Mouse (Mus musculus): ENCODE measurements around the gene Hectd2.
A peak's percentile ranks its signal among the peaks of the same experiment; 100 is the strongest.

The Hectd2 gene

DNA sequence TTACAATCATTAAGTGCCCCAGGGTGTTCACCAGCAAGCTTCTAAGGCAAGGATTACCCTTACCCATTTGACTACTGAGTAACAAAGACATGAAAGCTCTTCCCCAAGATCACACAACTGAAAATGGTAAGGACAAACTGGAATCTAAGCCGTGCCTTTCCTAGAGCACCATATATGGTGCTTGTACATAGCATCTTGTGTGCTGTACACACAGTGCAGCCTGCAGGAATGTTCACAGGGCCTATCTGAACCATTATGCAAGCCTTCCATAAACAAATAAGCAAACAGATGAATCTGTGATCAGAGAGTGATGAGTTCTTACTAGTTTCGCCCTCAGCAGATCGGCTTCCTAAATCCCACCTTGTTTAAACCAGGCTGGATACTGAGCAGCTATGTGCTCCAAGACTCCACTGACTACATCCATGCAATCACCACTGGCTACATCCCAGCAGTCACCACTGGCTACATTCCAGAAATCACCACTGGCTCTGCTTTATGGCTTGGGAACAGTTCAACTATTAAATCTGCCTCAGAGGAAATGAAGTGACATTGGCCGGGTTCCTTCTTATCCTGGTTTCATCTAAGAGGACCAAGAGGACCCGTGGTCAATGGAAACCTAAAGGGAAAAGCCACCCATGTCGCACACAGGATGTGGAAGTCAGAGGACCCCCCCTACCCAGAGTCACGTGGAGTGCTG is 91.8 kb downstream of the Hectd2 start:
- no peak for DNase-seq (ENCODE audit: inconsistent ontology term)

GRCm38 (mm10) chr19:36652686-36653085 is 98.2 kb downstream of the Hectd2 start:
- DNase-seq (ENCODE audit: inconsistent ontology term), result no peak

DNA sequence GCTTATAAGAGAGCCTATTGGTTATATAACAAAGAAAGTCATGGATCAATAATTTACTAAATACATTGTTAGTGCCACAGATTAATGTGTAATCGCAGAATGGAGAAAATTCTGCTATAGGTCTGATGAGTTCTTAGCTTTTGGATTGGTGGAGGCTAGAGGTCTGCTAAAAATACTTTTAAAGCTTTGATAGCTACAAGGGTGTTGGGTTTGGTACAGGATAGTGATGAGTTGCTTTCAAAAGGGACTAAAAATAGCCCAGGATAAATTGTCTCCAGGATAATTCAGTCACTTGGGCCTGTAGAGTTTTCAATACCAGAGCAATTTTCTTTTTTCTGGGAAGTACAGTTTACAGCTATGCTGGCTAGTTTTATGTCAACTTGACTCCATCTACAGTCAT is 108.3 kb downstream of the Hectd2 start:
- DNase-seq (ENCODE audit: inconsistent ontology term), result no peak

- no peak for DNase-seq (ENCODE audit: inconsistent ontology term)
These were observed 109.5 kb downstream of the Hectd2 start for GRCm38 (mm10) chr19:36663918-36664317.

GRCm38 (mm10) chr19:36664417-36664816 is 110.0 kb downstream of the Hectd2 start:
- DNase-seq (ENCODE audit: inconsistent ontology term), result no peak

DNA sequence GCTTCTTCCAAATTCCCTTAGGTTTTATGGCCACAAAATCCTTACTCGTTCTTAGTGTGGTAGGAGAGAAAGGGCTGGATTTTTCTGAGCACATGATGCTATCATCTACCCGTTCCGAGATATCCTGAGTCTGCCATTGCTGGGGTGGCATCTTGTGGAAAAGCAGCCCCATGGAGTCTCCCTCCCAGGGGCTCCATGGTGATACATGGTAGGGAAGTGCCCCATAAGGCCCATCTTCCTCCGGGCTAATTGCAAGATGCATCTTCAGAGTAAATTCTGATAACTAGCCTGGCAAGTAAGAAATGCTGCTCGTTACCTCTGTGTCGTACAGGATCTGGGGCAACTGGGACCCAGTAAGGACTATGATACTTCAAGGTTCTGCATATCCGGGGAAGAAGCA is 110.8 kb downstream of the Hectd2 start:
- no peak for DNase-seq (ENCODE audit: inconsistent ontology term)

GRCm38 (mm10) chr19:36665641-36666040 is 111.2 kb downstream of the Hectd2 start:
- no peak for DNase-seq (ENCODE audit: inconsistent ontology term)

- DNase-seq (ENCODE audit: inconsistent ontology term), result no peak
These were observed 112.0 kb downstream of the Hectd2 start for GRCm38 (mm10) chr19:36666471-36666870.

DNA sequence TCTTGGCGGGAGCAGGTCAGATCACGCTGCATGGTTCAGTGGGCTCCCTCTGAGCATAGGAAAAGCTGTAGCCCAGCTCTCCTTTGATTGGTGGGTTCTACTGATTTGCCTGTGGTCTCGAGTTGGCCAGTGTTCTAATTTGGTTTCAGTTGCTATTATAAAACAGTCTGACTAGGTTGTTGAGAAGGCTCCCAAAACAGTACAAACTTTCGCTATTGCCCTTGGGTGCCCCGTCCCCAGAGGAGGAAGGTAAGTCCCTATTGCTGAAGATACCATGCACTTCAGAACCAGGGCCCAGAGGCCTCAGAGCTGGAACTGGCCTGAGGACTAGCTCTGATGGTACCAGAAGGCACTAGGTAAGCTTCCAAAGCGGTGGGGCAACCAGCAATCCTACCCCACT is 112.9 kb downstream of the Hectd2 start:
- no peak for DNase-seq (ENCODE audit: inconsistent ontology term)

- peak; percentile 56 for DNase-seq (ENCODE audit: inconsistent ontology term)
These were observed 113.7 kb downstream of the Hectd2 start for GRCm38 (mm10) chr19:36668098-36668497.

- DNase-seq (ENCODE audit: inconsistent ontology term), result no peak
These were observed 114.6 kb downstream of the Hectd2 start for GRCm38 (mm10) chr19:36668881-36669639.

- no peak for DNase-seq (ENCODE audit: inconsistent ontology term)
These were observed 115.4 kb downstream of the Hectd2 start for GRCm38 (mm10) chr19:36669720-36670451.

Data from Muller cell, postnatal 12 days (primary cell).